Mouse (Mus musculus) MEL (cell line): ENCODE results near the gene P2rx4.

Experiments used
- CTCF ChIP-seq, 3 experiments: IDR thresholded peaks in 2 of 3; conservative IDR thresholded peaks in 1 of 3; 2 replicates each; pipeline ENCODE4 v1.5.1; 2011 to 2012; ENCODE audit warnings: low read length in 3 of 3, low read depth in 2 of 3, mild to moderate bottlenecking in 2 of 3, improper control_type of control experiment in 1 of 3, inconsistent platforms in 1 of 3, mixed read lengths in 1 of 3, moderate library complexity in 1 of 3; ENCODE audit not compliant: control insufficient read depth in 1 of 3, insufficient read depth in 1 of 3, poor library complexity in 1 of 3, severe bottlenecking in 1 of 3
- ELF1 ChIP-seq: IDR thresholded peaks from 2 replicates; pipeline ENCODE4 v1.6.1; 2014; ENCODE audit warnings: low read depth, mild to moderate bottlenecking, inconsistent platforms, low read length, improper control_type of control experiment, moderate library complexity
- EP300 ChIP-seq, 2 experiments: IDR thresholded peaks; 2 replicates each; pipeline ENCODE4 v1.6.1; 2011; ENCODE audit warnings: improper control_type of control experiment in 2 of 2, low read length in 2 of 2, low read depth in 1 of 2, mild to moderate bottlenecking in 1 of 2
- GATA1 ChIP-seq: IDR thresholded peaks from 2 replicates; pipeline ENCODE4 v1.6.1; 2011; ENCODE audit warnings: low read depth, low read length, improper control_type of control experiment
- HCFC1 ChIP-seq: IDR thresholded peaks from 2 replicates; pipeline ENCODE4 v1.6.1; 2012; ENCODE audit warnings: low read depth, mild to moderate bottlenecking, inconsistent platforms, low read length, improper control_type of control experiment, moderate library complexity
- KAT2A ChIP-seq: conservative IDR thresholded peaks from 2 replicates; pipeline ENCODE4 v1.6.1; 2012; ENCODE audit warnings: low read depth, low read length, improper control_type of control experiment, inconsistent platforms
- MAX ChIP-seq: IDR thresholded peaks from 2 replicates; pipeline ENCODE4 v1.6.1; 2011; ENCODE audit warnings: low read length, improper control_type of control experiment
- POLR2AphosphoS2 ChIP-seq: IDR thresholded peaks from 2 replicates; pipeline ENCODE4 v1.6.1; 2011; ENCODE audit warnings: low read length, improper control_type of control experiment
- POLR2AphosphoS5 ChIP-seq: IDR thresholded peaks from 2 replicates; pipeline ENCODE4 v1.6.1; 2012; ENCODE audit warnings: low read depth, borderline replicate concordance, mild to moderate bottlenecking, inconsistent platforms, low read length, moderate library complexity, mixed read lengths
- SMC3 ChIP-seq: IDR thresholded peaks from 2 replicates; pipeline ENCODE4 v1.6.1; 2011; ENCODE audit warnings: low read depth, low read length, improper control_type of control experiment
- TCF12 ChIP-seq: IDR thresholded peaks from 2 replicates; pipeline ENCODE4 v1.6.1; 2014; ENCODE audit warnings: low read depth, mild to moderate bottlenecking, inconsistent platforms, low read length, improper control_type of control experiment, moderate library complexity
- ZKSCAN1 ChIP-seq: IDR thresholded peaks from 2 replicates; pipeline ENCODE4 v1.6.1; 2012; ENCODE audit warnings: low read depth, mild to moderate bottlenecking, inconsistent platforms, low read length, improper control_type of control experiment, moderate library complexity

DNA sequence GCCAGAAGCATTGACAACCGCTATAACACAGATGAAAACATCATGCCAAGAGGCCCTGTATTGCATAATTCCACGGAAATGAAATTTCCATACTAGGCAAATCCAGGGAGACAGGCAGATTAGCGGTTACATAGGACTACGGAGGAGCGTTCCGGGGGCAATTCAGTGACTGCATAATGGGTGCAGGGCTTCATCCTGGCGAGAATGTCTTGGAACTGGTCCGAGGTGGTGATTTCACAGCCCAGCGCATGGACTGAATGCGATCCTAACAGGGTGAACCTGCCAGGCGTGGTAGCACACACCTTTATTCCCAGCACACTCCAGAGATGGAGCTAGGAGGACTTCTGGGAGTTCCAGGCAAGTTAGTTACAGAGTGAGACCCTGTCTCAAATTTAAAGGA is 59.9 kb downstream of the P2rx4 start:
- TF ChIP-seq HCFC1 (no peak), EP300 (IDR thresholded peaks at IDR 0.05; ENCODE audit: low read depth in 1 of 2, low read length in 2 of 2) (no peak), POLR2AphosphoS5 (no peak), TCF12 (no peak), CTCF (IDR thresholded peaks at IDR 0.05 in 2 of 3, conservative IDR thresholded peaks at IDR 0.05 in 1 of 3; ENCODE audit: control insufficient read depth in 1 of 3, insufficient read depth in 1 of 3, low read depth in 2 of 3, low read length in 3 of 3, poor library complexity in 1 of 3, severe bottlenecking in 1 of 3) (no peak), ZKSCAN1 (no peak), MAX (no peak), KAT2A (no peak), ELF1 (no peak), GATA1 (no peak), POLR2AphosphoS2 (no peak), SMC3 (no peak)
